ENCODE assay signal across 17 mouse cellular contexts in genomic region chr4:129416478-129416877, GRCm38 (mm10). TPM values are rescaled to one million over a fixed set of nuclear protein-coding genes. Genes with fewer than 3 reads are reported as not detected.
A peak's percentile ranks its signal among the peaks of the same experiment; 100 is the strongest.
DNase-seq lines count a peak whose midpoint lies in the region; ATAC-seq and TF ChIP-seq lines count a peak whose summit lies in the region.
"Had no signal": no experiment of that assay in that cellular context is flagged by ENCODE, and none has a peak within 500 bp of the region (broad histone marks: within the 10 kb centered on the region; RNA-seq: fewer than 3 reads in every experiment).

No protein-coding gene starts in this region.

- no peak for DNase-seq in heart, adult 18-20 months
- peak; percentile 80 for DNase-seq in MEL (ENCODE audit: low read depth, low spot score)
- DNase-seq in hindbrain, postnatal 0 days (ENCODE audit: low spot score): no peak
- no peak for DNase-seq in cerebellum, postnatal 4 days (ENCODE audit: low spot score in 2 of 2)
- DNase-seq in ovary, postnatal 14 days (ENCODE audit: low spot score): no peak
- DNase-seq: cerebellum, adult 2 months; heart, adult 2 months; heart, postnatal 4 days; kidney, adult 11 months; right cerebral cortex, postnatal 4 days had no signal

- no peak overlapping the region for H3K4me2 ChIP-seq in heart, embryonic 13.5 days
- no peak overlapping the region for H3K4me2 ChIP-seq in hindbrain, postnatal 0 days (ENCODE audit: low read depth, low read length)
- H3K4me2 ChIP-seq: embryonic facial prominence, embryonic 13.5 days; forebrain, embryonic 15.5 days; midbrain, embryonic 13.5 days had no signal

- no peak for TF ChIP-seq RAD21 in MEL (IDR thresholded peaks at IDR 0.05; ENCODE audit: low read depth, low read length)

- no peaks in the 10 kb centered on the region for H3K36me3 ChIP-seq in heart, embryonic 13.5 days
- H3K36me3 ChIP-seq in MEL (ENCODE audit: control insufficient read depth in 1 of 2, insufficient read depth in 2 of 2, low read length in 2 of 2): peaks cover 0 to 10% of the 10 kb centered on the region in 2 experiments; a peak in 2 of 4 replicates
- H3K36me3 ChIP-seq in hindbrain, postnatal 0 days (ENCODE audit: insufficient read depth, low read length): no peaks in the 10 kb centered on the region
- H3K36me3 ChIP-seq: embryonic facial prominence, embryonic 13.5 days; forebrain, embryonic 15.5 days; midbrain, embryonic 13.5 days had no signal

- no peak for TF ChIP-seq POLR2A in MEL (IDR thresholded peaks at IDR 0.05; ENCODE audit: control insufficient read depth in 1 of 2, insufficient read depth in 1 of 2, low read depth in 1 of 2, low read length in 2 of 2, poor library complexity in 1 of 2)

- 5% methylated on average over 5 of the region's 5 CpGs for WGBS in heart, embryonic 13.5 days
- WGBS in hindbrain, postnatal 0 days: 86% methylated on average over 5 of the region's 5 CpGs

- H3K9me3 ChIP-seq in heart, embryonic 13.5 days: no peaks in the 10 kb centered on the region
- H3K9me3 ChIP-seq in MEL (replicated peaks; ENCODE audit: insufficient read depth, low read length): no peaks in the 10 kb centered on the region
- no peaks in the 10 kb centered on the region for H3K9me3 ChIP-seq in hindbrain, postnatal 0 days (ENCODE audit: low read length)
- H3K9me3 ChIP-seq: embryonic facial prominence, embryonic 13.5 days; forebrain, embryonic 15.5 days; midbrain, embryonic 13.5 days had no signal

- H3K27ac ChIP-seq in heart, embryonic 13.5 days (replicated peaks): peak overlapping the region; percentile 46; the same call in 1 of the 2 replicates
- H3K27ac ChIP-seq in MEL (ENCODE audit: control insufficient read depth, low read depth, low read length): no peak overlapping the region
- H3K27ac ChIP-seq in hindbrain, postnatal 0 days: no peak overlapping the region
- H3K27ac ChIP-seq: forebrain, embryonic 15.5 days; heart, adult 2 months; midbrain, embryonic 13.5 days had no signal

- H3K4me1 ChIP-seq in heart, embryonic 13.5 days: peaks cover 9% of the 10 kb centered on the region
- H3K4me1 ChIP-seq in MEL (ENCODE audit: control insufficient read depth in 1 of 2, insufficient read depth in 2 of 2, low read length in 2 of 2): peaks cover 0 to 17% of the 10 kb centered on the region in 2 experiments; a peak in 3 of 4 replicates
- no peaks in the 10 kb centered on the region for H3K4me1 ChIP-seq in hindbrain, postnatal 0 days (ENCODE audit: insufficient read depth, low read length)
- H3K4me1 ChIP-seq: embryonic facial prominence, embryonic 13.5 days; forebrain, embryonic 15.5 days; midbrain, embryonic 13.5 days had no signal

- TF ChIP-seq CTCF in MEL (IDR thresholded peaks at IDR 0.05 in 2 of 3, conservative IDR thresholded peaks at IDR 0.05 in 1 of 3; ENCODE audit: control insufficient read depth in 1 of 3, insufficient read depth in 1 of 3, low read depth in 2 of 3, low read length in 3 of 3, poor library complexity in 1 of 3, severe bottlenecking in 1 of 3): no peak
- TF ChIP-seq CTCF in hindbrain, postnatal 0 days (IDR thresholded peaks at IDR 0.05; ENCODE audit: low read depth): no peak

- peak overlapping the region; percentile 15; the same call in 1 of the 2 replicates for H3K9ac ChIP-seq in heart, embryonic 13.5 days
- H3K9ac ChIP-seq in MEL (ENCODE audit: control insufficient read depth, low read depth, low read length, poor library complexity, severe bottlenecking): no peak overlapping the region
- H3K9ac ChIP-seq in hindbrain, postnatal 0 days (replicated peaks; ENCODE audit: low read length): no peak overlapping the region
- H3K9ac ChIP-seq: embryonic facial prominence, embryonic 13.5 days; forebrain, embryonic 15.5 days; midbrain, embryonic 13.5 days had no signal

- no peak for ATAC-seq in heart, embryonic 13.5 days (ENCODE audit: extremely low read depth, insufficient number of reproducible peaks, low FRiP score, low TSS enrichment)
- peak; percentile 52 for ATAC-seq in erythroid progenitor cell, adult 5-6 weeks (replicated peaks; ENCODE audit: low FRiP score, poor library complexity, severe bottlenecking)
- peak; percentile 94 for ATAC-seq in megakaryocyte progenitor cell, adult 5-6 weeks (replicated peaks; ENCODE audit: poor library complexity)
- no peak for ATAC-seq in hindbrain, postnatal 0 days
- ATAC-seq: forebrain, embryonic 15.5 days; midbrain, embryonic 13.5 days had no signal

- no peaks in the 10 kb centered on the region for H3K27me3 ChIP-seq in heart, embryonic 13.5 days (replicated peaks)
- H3K27me3 ChIP-seq in MEL (ENCODE audit: control insufficient read depth in 1 of 2, insufficient read depth in 2 of 2, low read length in 2 of 2): no peaks in the 10 kb centered on the region
- no peaks in the 10 kb centered on the region for H3K27me3 ChIP-seq in hindbrain, postnatal 0 days (ENCODE audit: insufficient read depth, low read length)
- H3K27me3 ChIP-seq: embryonic facial prominence, embryonic 13.5 days; forebrain, embryonic 15.5 days; midbrain, embryonic 13.5 days had no signal

- H3K79me2 ChIP-seq in MEL (ENCODE audit: control insufficient read depth, insufficient read depth, low read length, poor library complexity): no peaks in the 10 kb centered on the region

- no peak overlapping the region for H3K4me3 ChIP-seq in heart, embryonic 13.5 days
- H3K4me3 ChIP-seq in MEL (ENCODE audit: control insufficient read depth in 1 of 2, insufficient read depth in 1 of 2, low read depth in 2 of 2, low read length in 2 of 2): no peak overlapping the region
- no peak overlapping the region for H3K4me3 ChIP-seq in hindbrain, postnatal 0 days (ENCODE audit: low read length)
- H3K4me3 ChIP-seq: embryonic facial prominence, embryonic 13.5 days; forebrain, embryonic 15.5 days; heart, adult 2 months; midbrain, embryonic 13.5 days had no signal

- TF ChIP-seq EP300 in MEL (IDR thresholded peaks at IDR 0.05; ENCODE audit: low read depth in 1 of 2, low read length in 2 of 2): peak; percentile 95

TF ChIP-seq in MEL, 35 proteins besides CTCF, POLR2A, EP300 and RAD21 (continues in another document):
- TF ChIP-seq HCFC1 (IDR thresholded peaks at IDR 0.05; ENCODE audit: low read depth, low read length) (no peak), MYB (IDR thresholded peaks at IDR 0.05; ENCODE audit: low read depth, low read length) (no peak), RCOR1 (IDR thresholded peaks at IDR 0.05; ENCODE audit: low read depth, low read length) (peak; percentile 73; the same call in 1 of the 2 replicates), TCF12 (IDR thresholded peaks at IDR 0.05; ENCODE audit: low read depth, low read length) (peak; percentile 98), POLR2AphosphoS2 (IDR thresholded peaks at IDR 0.05; ENCODE audit: low read length) (no peak), BHLHE40 (IDR thresholded peaks at IDR 0.05; ENCODE audit: borderline replicate concordance, low read depth, low read length) (peak; percentile 58; the same call in 1 of the 2 replicates), MXI1 (IDR thresholded peaks at IDR 0.05; ENCODE audit: low read depth, low read length) (peak; percentile 49; the same call in 1 of the 2 replicates), ZC3H11A (IDR thresholded peaks at IDR 0.05; ENCODE audit: low read depth, low read length) (no peak), GATA1 (IDR thresholded peaks at IDR 0.05; ENCODE audit: low read depth, low read length) (peak; percentile 96), USF1 (IDR thresholded peaks at IDR 0.05; ENCODE audit: low read depth, low read length) (no peak), MAX (IDR thresholded peaks at IDR 0.05; ENCODE audit: low read length) (peak; percentile 58; the same call in 1 of the 2 replicates)

RNA-seq across cellular contexts. Expression of gene Zbtb8b, which starts 24.2 kb away (rescaled TPM):
- polyA plus RNA-seq in heart, embryonic 13.5 days (2015; fragmentation: Nextera tagmentation; extraction: Ambion mirVana): 3.9 and 4.7 TPM in 2 replicates
- under 1 TPM in 1 of 2 experiments, not detected in 1; 0.69 TPM for total RNA-seq in heart, adult 18-20 months (2021)
- total RNA-seq in MEL (2012; rRNA removed): 0.08 and 0.16 TPM in 2 replicates
- polyA plus RNA-seq in MEL (2012; ENCODE audit: insufficient read depth in 1 of 2, insufficient read length in 2 of 2, low read depth in 1 of 2, low replicate concordance in 2 of 2, missing spikeins in 1 of 2): under 1 TPM in 1 of 2 experiments, not detected in 1; 0.29 TPM
- total RNA-seq in erythroid progenitor cell, adult 5-6 weeks (2015; ENCODE audit: low replicate concordance): not detected in 2 replicates
- total RNA-seq in erythroid progenitor cell, adult 5-6 weeks (2017; ENCODE audit: low replicate concordance): not detected in 2 replicates
- total RNA-seq in megakaryocyte progenitor cell, adult 5-6 weeks (2015): not detected in 2 replicates
- total RNA-seq in megakaryocyte progenitor cell, adult 5-6 weeks (2017): not detected in 2 replicates
- 9.7 and 15.3 TPM in 2 replicates for total RNA-seq in hindbrain, postnatal 0 days (2014; rRNA removed)
- 11.3 and 12.9 TPM in 2 replicates for polyA plus RNA-seq in hindbrain, postnatal 0 days (2015; fragmentation: Nextera tagmentation; extraction: Ambion mirVana)
- total RNA-seq: gastrocnemius, adult 18-20 months had no signal

RNA-seq across cellular contexts. Expression of gene Zbtb8a, which starts 38.6 kb away (rescaled TPM):
- 9.9 and 11.0 TPM in 2 replicates for polyA plus RNA-seq in heart, embryonic 13.5 days (2015; fragmentation: Nextera tagmentation; extraction: Ambion mirVana)
- 1 to 10 TPM; 2.9 to 3.0 TPM for total RNA-seq in heart, adult 18-20 months (2021)
- 0.85 and 0.89 TPM in 2 replicates for total RNA-seq in MEL (2012; rRNA removed)
- 1 to 10 TPM in 1 of 2 experiments, not detected in 1; 1.6 TPM for polyA plus RNA-seq in MEL (2012; ENCODE audit: insufficient read depth in 1 of 2, insufficient read length in 2 of 2, low read depth in 1 of 2, low replicate concordance in 2 of 2, missing spikeins in 1 of 2)
- 1.7 and 6.1 TPM in 2 replicates for total RNA-seq in erythroid progenitor cell, adult 5-6 weeks (2015; ENCODE audit: low replicate concordance)
- 0.98 and 4.6 TPM in 2 replicates for total RNA-seq in erythroid progenitor cell, adult 5-6 weeks (2017; ENCODE audit: low replicate concordance)
- total RNA-seq in megakaryocyte progenitor cell, adult 5-6 weeks (2015): 2.1 and 2.6 TPM in 2 replicates
- total RNA-seq in megakaryocyte progenitor cell, adult 5-6 weeks (2017): 5.4 and 7.3 TPM in 2 replicates
- total RNA-seq in hindbrain, postnatal 0 days (2014; rRNA removed): 26.9 and 29.6 TPM in 2 replicates
- polyA plus RNA-seq in hindbrain, postnatal 0 days (2015; fragmentation: Nextera tagmentation; extraction: Ambion mirVana): 14.9 and 15.3 TPM in 2 replicates

RNA-seq across cellular contexts. Expression of gene Bsdc1, which starts 44.9 kb away (rescaled TPM):
- 25.4 and 26.9 TPM in 2 replicates for polyA plus RNA-seq in heart, embryonic 13.5 days (2015; fragmentation: Nextera tagmentation; extraction: Ambion mirVana)
- 10 to 100 TPM; 46.7 to 49.1 TPM for total RNA-seq in heart, adult 18-20 months (2021)
- total RNA-seq in MEL (2012; rRNA removed): 14.1 TPM in 2 replicates
- 10 to 100 TPM in 1 of 2 experiments, not detected in 1; 19.2 TPM for polyA plus RNA-seq in MEL (2012; ENCODE audit: insufficient read depth in 1 of 2, insufficient read length in 2 of 2, low read depth in 1 of 2, low replicate concordance in 2 of 2, missing spikeins in 1 of 2)
- 127 and 193 TPM in 2 replicates for total RNA-seq in erythroid progenitor cell, adult 5-6 weeks (2015; ENCODE audit: low replicate concordance)
- 200 and 208 TPM in 2 replicates for total RNA-seq in erythroid progenitor cell, adult 5-6 weeks (2017; ENCODE audit: low replicate concordance)
- total RNA-seq in megakaryocyte progenitor cell, adult 5-6 weeks (2015): 14.4 and 14.6 TPM in 2 replicates
- 23.1 and 24.8 TPM in 2 replicates for total RNA-seq in megakaryocyte progenitor cell, adult 5-6 weeks (2017)
- total RNA-seq in hindbrain, postnatal 0 days (2014; rRNA removed): 55.2 and 60.6 TPM in 2 replicates
- 25.3 and 27.1 TPM in 2 replicates for polyA plus RNA-seq in hindbrain, postnatal 0 days (2015; fragmentation: Nextera tagmentation; extraction: Ambion mirVana)

Comparison
In these comparisons a context has a peak if more than half of its experiments do, and no peak if none do; other contexts are left out.
1. ATAC-seq: peak in erythroid progenitor cell, adult 5-6 weeks (single experiment) and megakaryocyte progenitor cell, adult 5-6 weeks (single experiment); none in heart, embryonic 13.5 days (single experiment) and hindbrain, postnatal 0 days (single experiment).